Comparison of ENCODE assay signal across 1 mouse cellular context in the genomic region with DNA sequence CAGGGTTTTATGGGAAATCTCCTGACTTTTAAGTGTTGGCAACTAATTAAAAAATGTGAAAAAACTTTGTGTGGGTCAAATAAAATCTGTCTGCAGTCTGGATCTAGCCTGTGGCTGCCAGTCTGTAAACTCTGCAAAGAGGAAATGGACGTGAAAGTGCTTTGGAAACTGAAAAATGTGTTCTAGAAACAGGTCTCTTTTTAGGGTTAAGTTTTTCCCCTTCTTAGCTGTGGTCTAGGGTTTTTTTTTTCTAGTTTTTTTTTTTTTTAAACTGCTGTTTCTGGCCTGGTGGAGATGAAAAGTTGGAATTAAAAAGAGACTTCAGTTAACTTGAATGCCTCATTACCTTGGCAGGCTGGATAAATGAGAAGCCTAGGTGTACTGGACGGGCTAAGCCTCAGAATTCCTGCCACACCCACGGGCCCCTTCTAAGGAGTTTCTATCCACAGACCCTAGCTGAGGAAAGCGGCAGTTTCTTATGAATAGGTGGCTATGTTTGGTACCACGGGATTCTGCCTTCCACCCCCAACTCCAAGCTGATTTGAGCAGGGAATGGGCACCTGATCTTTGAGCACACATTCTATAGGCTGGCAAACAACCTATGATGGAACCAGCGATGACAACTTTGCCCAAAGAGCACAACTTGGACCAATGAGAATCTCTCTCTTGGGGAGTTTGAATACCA.
TF ChIP-seq lines count a peak whose summit lies in the region.

No protein-coding gene starts in this region.

TF ChIP-seq in CH12.LX, 34 proteins besides CTCF, POLR2A, EP300 and RAD21 (continued from another document):
- TF ChIP-seq ZMIZ1 (IDR thresholded peaks at IDR 0.05; ENCODE audit: low read depth, low read length): no peak
- TF ChIP-seq MXI1 (IDR thresholded peaks at IDR 0.05; ENCODE audit: low read depth, low read length): no peak
- TF ChIP-seq NELFE (IDR thresholded peaks at IDR 0.05; ENCODE audit: low read depth, low read length): no peak
- no peak for TF ChIP-seq JUN (IDR thresholded peaks at IDR 0.05; ENCODE audit: insufficient read depth, low read depth, low read length)
- no peak for TF ChIP-seq MYC (IDR thresholded peaks at IDR 0.05; ENCODE audit: low read depth, low read length)
- TF ChIP-seq HCFC1 (IDR thresholded peaks at IDR 0.05; ENCODE audit: low read depth, low read length): no peak
- TF ChIP-seq GABPA (IDR thresholded peaks at IDR 0.05; ENCODE audit: insufficient replicate concordance, low read depth, low read length): no peak
- no peak for TF ChIP-seq SIN3A (IDR thresholded peaks at IDR 0.05; ENCODE audit: low read length)
- TF ChIP-seq IRF4 (IDR thresholded peaks at IDR 0.05; ENCODE audit: low read depth, low read length): peak; percentile 55
- no peak for TF ChIP-seq MAFK (IDR thresholded peaks at IDR 0.05; ENCODE audit: insufficient replicate concordance, low read length)
- TF ChIP-seq MAZ (IDR thresholded peaks at IDR 0.05; ENCODE audit: low read depth, low read length): no peak
- TF ChIP-seq ZNF384 (IDR thresholded peaks at IDR 0.05; ENCODE audit: low read depth, low read length): peak; percentile 96
- no peak for TF ChIP-seq SMC3 (IDR thresholded peaks at IDR 0.05; ENCODE audit: low read depth, low read length)
